Mouse (Mus musculus): Measurements from ENCODE around the gene Olfr1156.

The Olfr1156 gene

DNA sequence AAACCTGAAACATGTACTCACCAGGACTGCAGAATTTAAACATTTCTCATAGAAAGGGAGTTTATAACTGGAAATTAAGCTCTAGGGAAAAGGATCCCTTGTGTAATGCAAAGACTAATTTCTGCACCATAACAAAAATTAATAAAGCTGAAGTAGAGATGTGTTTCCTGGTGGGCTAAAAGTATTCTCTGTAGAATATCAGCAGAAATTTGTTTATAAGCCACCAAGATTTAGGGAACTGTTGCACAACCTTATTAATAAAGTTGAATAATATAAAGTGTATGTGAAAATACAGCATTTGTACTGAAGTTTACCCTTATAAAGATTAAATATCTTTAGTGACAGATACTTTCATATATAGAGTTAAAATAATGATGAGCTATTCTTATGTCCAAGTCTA is at the start of gene Olfr1156:
Olfr1156 (minus strand) TSS at position 101 of the 400 bp plus-strand sequence.
- DNase-seq (ENCODE audit: low spot score), result no peak

DNA sequence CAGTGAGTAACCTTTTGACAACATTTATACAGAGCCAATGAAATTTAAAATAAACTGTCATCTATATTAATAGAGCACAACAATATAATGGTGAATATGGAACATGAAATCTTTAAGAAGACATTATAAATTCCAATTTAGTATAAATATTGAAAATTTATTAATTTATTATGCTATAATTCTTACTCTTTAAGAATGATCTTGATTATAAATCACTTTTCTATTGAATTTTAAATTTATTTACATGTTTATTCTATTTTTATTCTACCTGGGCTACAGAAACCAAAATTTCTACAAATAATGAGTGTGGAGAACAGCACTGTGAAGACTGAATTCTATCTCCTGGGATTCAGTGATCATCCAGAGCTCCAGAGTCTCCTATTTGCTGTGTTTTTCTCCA is 36.9 kb upstream of the Olfr1156 start, which contains the start of gene Olfr1158:
Olfr1158 (plus strand) TSS at position 301 of the 400 bp plus-strand sequence.
- DNase-seq (ENCODE audit: low spot score), result no peak

GRCm38 (mm10) chr2:87974563-87974962 is 21.7 kb upstream of the Olfr1156 start, which contains the start of gene Olfr74:
Gene Olfr74 (minus strand): TSS chr2:87974663.
- no peak for DNase-seq (ENCODE audit: low spot score)

DNA sequence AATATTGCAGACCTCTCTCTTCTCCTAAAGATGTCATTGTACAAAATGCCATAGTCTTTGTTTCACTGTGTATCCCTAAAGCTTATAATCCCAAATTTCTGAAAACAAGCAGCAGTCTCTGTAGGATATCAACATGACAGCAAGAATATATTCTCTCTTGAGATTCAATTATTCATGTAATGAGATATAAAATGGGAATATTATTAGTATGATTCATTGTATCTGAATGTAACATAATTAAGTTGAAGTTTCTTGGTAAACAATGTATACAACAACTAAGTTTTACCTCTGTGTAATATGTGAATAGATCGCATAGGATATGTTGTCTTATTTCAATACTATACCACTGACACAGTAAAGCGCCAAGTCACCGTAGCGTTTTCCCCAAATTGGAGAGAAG is 15.3 kb upstream of the Olfr1156 start, which contains the start of gene Olfr1157:
Olfr1157 (minus strand) TSS at position 101 of the 400 bp plus-strand sequence.
- no peak for DNase-seq (ENCODE audit: low spot score)

GRCm38 (mm10) chr2:87945037-87945436 is 7.9 kb downstream of the Olfr1156 start, which contains the start of gene Olfr1155:
Gene Olfr1155 (minus strand): TSS chr2:87945137.
- DNase-seq (ENCODE audit: low spot score), result no peak

GRCm38 (mm10) chr2:87905066-87905465 is 47.8 kb downstream of the Olfr1156 start, which contains the start of gene Olfr1154:
Gene Olfr1154 (minus strand): TSS chr2:87905166.
- no peak for DNase-seq (ENCODE audit: low spot score)
